Mouse (Mus musculus): ENCODE data around the gene Bbs12.

- no peak for TF ChIP-seq CTCF (IDR thresholded peaks at IDR 0.05; ENCODE audit: borderline replicate concordance, insufficient read depth, low read depth, low read length)
- no peak for TF ChIP-seq POLR2A (IDR thresholded peaks at IDR 0.05; ENCODE audit: borderline replicate concordance, insufficient read depth, low read length)
These were observed 16.1 kb downstream of the Bbs12 start for GRCm38 (mm10) chr3:37328489-37328888.

Measured in cerebellum, adult 2 months (tissue).